Mouse (Mus musculus) small intestine, adult 2 months (tissue): ENCODE results near the gene Gcn1l1.

Experiments used
- CTCF ChIP-seq: fragments of 200-500 bp; IDR thresholded peaks from 2 replicates; pipeline ENCODE4 v1.5.1; 2012; ENCODE audit warnings: low read depth, mild to moderate bottlenecking, control low read depth, inconsistent platforms, low read length, moderate library complexity, mixed read lengths; ENCODE audit not compliant: insufficient replicate concordance, insufficient read length; ENCODE audit errors: extremely low read depth
- POLR2A ChIP-seq: fragments of 200-500 bp; IDR thresholded peaks from 2 replicates; pipeline ENCODE4 v1.6.1; 2012; ENCODE audit warnings: low read depth, mild to moderate bottlenecking, control low read depth, inconsistent platforms, low read length, moderate library complexity

- TF ChIP-seq POLR2A (no peak), CTCF (no peak)
Measured at GRCm38 (mm10) chr5:115524471-115524870, 40.6 kb upstream of the Gcn1l1 start.
